Comparison of ENCODE assay signal across 10 mouse cellular contexts in genomic region chr11:63061446-63061845, GRCm38 (mm10). TPM values are rescaled to one million over a fixed set of nuclear protein-coding genes. Genes with fewer than 3 reads are reported as not detected.
A peak's percentile ranks its signal among the peaks of the same experiment; 100 is the strongest.
DNase-seq lines count a peak whose midpoint lies in the region; ATAC-seq and TF ChIP-seq lines count a peak whose summit lies in the region.
"Had no signal": no experiment of that assay in that cellular context is flagged by ENCODE, and none has a peak within 500 bp of the region (broad histone marks: within the 10 kb centered on the region; RNA-seq: fewer than 3 reads in every experiment).

Gene Tekt3, plus strand, starts transcription at chr11:63061654.

- no peaks in the 10 kb centered on the region for H3K36me3 ChIP-seq in E14TG2a.4 (ENCODE audit: insufficient read depth, low read length)
- H3K36me3 ChIP-seq in forebrain, embryonic 12.5 days (replicated peaks): no peaks in the 10 kb centered on the region

- TF ChIP-seq CTCF in E14TG2a.4 (conservative IDR thresholded peaks at IDR 0.05; ENCODE audit: low read length): no peak

- no peak within 1 kb of the TSS for H3K27ac ChIP-seq in forebrain, embryonic 12.5 days

- peak; percentile 6 to 9 for DNase-seq in cerebellum, postnatal 14 days
- DNase-seq in cerebellum, postnatal 4 days (ENCODE audit: low spot score in 2 of 2): no peak
- peak; percentile 67 for DNase-seq in mesoderm, embryonic 11.5 days (ENCODE audit: low read depth, low spot score)
- DNase-seq in spleen, postnatal 36 days (ENCODE audit: low spot score in 2 of 2): no peak

- no peaks in the 10 kb centered on the region for H3K9me3 ChIP-seq in E14TG2a.4 (ENCODE audit: low read length)
- H3K9me3 ChIP-seq in forebrain, embryonic 12.5 days: no peaks in the 10 kb centered on the region

- WGBS in forebrain, embryonic 12.5 days: 11% methylated on average over 17 of the region's 17 CpGs

- H3K9ac ChIP-seq in forebrain, embryonic 12.5 days: no peak within 1 kb of the TSS

- no peak for ATAC-seq in forebrain, embryonic 12.5 days (ENCODE audit: low FRiP score)
- no peak for ATAC-seq in megakaryocyte, adult 5-6 weeks (ENCODE audit: poor library complexity, severe bottlenecking)
- no peak for ATAC-seq in erythroid progenitor cell, adult 5-6 weeks (replicated peaks; ENCODE audit: low FRiP score, poor library complexity, severe bottlenecking)

- H3K4me1 ChIP-seq in E14TG2a.4 (replicated peaks; ENCODE audit: low read depth, low read length): peaks cover 4% of the 10 kb centered on the region
- H3K4me1 ChIP-seq in forebrain, embryonic 12.5 days: peaks cover 4% of the 10 kb centered on the region; the same call in 1 of the 2 replicates

- H3K4me3 ChIP-seq in E14TG2a.4 (replicated peaks; ENCODE audit: low read length): 0 out of 2 replicates have a peak within 1 kb of the TSS, but pooled peaks have one; percentile 17
- H3K4me3 ChIP-seq in forebrain, embryonic 12.5 days (replicated peaks): no peak within 1 kb of the TSS

- H3K4me2 ChIP-seq in forebrain, embryonic 12.5 days: peak within 1 kb of the TSS; percentile 43

- H3K27me3 ChIP-seq in E14TG2a.4 (ENCODE audit: insufficient read depth, low read length): peaks cover 6% of the 10 kb centered on the region; the same call in 1 of the 2 replicates
- peaks cover 11% of the 10 kb centered on the region; the same call in 1 of the 2 replicates for H3K27me3 ChIP-seq in forebrain, embryonic 12.5 days

RNA-seq across cellular contexts. Expression of gene Tekt3, which starts in this region (rescaled TPM):
- not detected in 2 replicates for polyA plus RNA-seq in forebrain, embryonic 12.5 days (2016; fragmentation: Nextera tagmentation; extraction: Ambion mirVana)
- not detected in 2 replicates for total RNA-seq in megakaryocyte, adult 5-6 weeks (2015)
- not detected in 2 replicates for total RNA-seq in megakaryocyte, adult 5-6 weeks (2017)
- not detected in 2 replicates for total RNA-seq in erythroid progenitor cell, adult 5-6 weeks (2015; ENCODE audit: low replicate concordance)
- total RNA-seq in erythroid progenitor cell, adult 5-6 weeks (2017; ENCODE audit: low replicate concordance): not detected in 2 replicates
- total RNA-seq: adrenal gland, postnatal 36 days; gastrocnemius, adult 18-20 months had no signal

Comparison
In these comparisons a context has a peak if more than half of its experiments do, and no peak if none do; other contexts are left out.
1. DNase-seq: peak in cerebellum, postnatal 14 days (2 of 2) and mesoderm, embryonic 11.5 days (single experiment); none in cerebellum, postnatal 4 days (0 of 2) and spleen, postnatal 36 days (0 of 2).